Mouse (Mus musculus) kidney, embryonic 16.5 days (tissue): ENCODE results near the gene Vps13a. TPM values are rescaled to one million over a fixed set of nuclear protein-coding genes. Genes with fewer than 3 reads are reported as not detected.
"Not testable (repeated sequence)": the region's sequence is repeated elsewhere in the genome, so short reads cannot be mapped to it uniquely, and the experiment has no call there.

Experiments
- ATAC-seq: fragments of 200-750 bp; cut with Nextera tagmentation; 2 replicates; pipeline ENCODE4 v1.8.0; 2017; ENCODE audit warnings: moderate TSS enrichment; ENCODE audit not compliant: low FRiP score, low TSS enrichment
- H3K27ac ChIP-seq: fragments of 300-500 bp; sonication (generic); 2 replicates; pipeline ENCODE4 v1.5.1; 2014; ENCODE audit warnings: low read length
- H3K27me3 ChIP-seq: fragments of 300-500 bp; sonication (generic); 2 replicates; pipeline ENCODE4 v1.6.1; 2014; ENCODE audit warnings: low read length, control low read depth, mixed read lengths; ENCODE audit not compliant: insufficient read depth
- H3K36me3 ChIP-seq: fragments of 300-500 bp; sonication (generic); 2 replicates; pipeline ENCODE4 v1.6.1; 2014; ENCODE audit warnings: low read length, control low read depth, mixed read lengths; ENCODE audit not compliant: insufficient read depth
- H3K4me1 ChIP-seq: fragments of 300-500 bp; sonication (generic); 2 replicates; pipeline ENCODE4 v1.6.1; 2014; ENCODE audit warnings: low read length, control low read depth, mixed read lengths; ENCODE audit not compliant: insufficient read depth
- H3K4me2 ChIP-seq: fragments of 300-500 bp; sonication (generic); replicated peaks from 2 replicates; pipeline ENCODE4 v1.6.1; 2014; ENCODE audit warnings: low read depth, low read length
- H3K4me3 ChIP-seq: fragments of 300-500 bp; sonication (generic); 2 replicates; pipeline ENCODE4 v1.5.1; 2014; ENCODE audit warnings: mild to moderate bottlenecking, low read length
- H3K9ac ChIP-seq: fragments of 300-500 bp; sonication (generic); replicated peaks from 2 replicates; pipeline ENCODE4 v1.6.1; 2014; ENCODE audit warnings: low read length
- H3K9me3 ChIP-seq: fragments of 300-500 bp; sonication (generic); 2 replicates; pipeline ENCODE4 v1.6.1; 2016; ENCODE audit warnings: low read length, control low read depth
- WGBS: fragments of 180-500 bp; shearing (Covaris S2); extraction: QIAGEN DNeasy Blood & Tissue Kit; methylation state at CpG from one replicate; pipeline ENCODE4 v1.1.7; 2014; 5-methylcytosine and 5-hydroxymethylcytosine counted together
- polyA plus RNA-seq: library from polyadenylated mRNA; unstranded; fragments of >200 nt; fragmentation: Nextera tagmentation; extraction: Ambion mirVana; gene quantifications from 2 replicates; pipeline ENCODE4 v1.2.1, GENCODE M21; 2015

Vps13a gene
- polyA plus RNA-seq, 1 experiment from 2014 or later = 7.8 TPM

DNA sequence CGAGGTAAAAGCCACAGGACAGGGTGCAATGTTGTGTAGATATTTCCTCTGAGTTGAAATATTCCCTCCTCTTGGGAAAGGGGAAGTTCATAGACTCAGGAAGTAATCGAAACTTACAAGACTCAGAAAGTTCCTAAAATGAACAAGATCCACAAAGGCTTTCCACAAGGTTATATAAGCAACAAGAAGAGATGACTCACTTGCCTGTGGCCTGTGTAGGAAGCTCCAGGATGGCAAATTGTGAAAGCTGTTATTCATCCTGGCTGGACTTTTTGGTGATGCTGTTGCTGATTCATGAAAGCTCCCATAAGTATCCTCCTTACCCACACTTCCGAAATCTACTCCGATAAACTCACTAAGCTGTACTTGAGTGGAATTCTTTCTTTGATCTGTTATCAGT lies 17.2 kb upstream of the Vps13a start:
- H3K27me3 ChIP-seq = no peaks in the 10 kb centered on the region
- no peaks in the 10 kb centered on the region for H3K9me3 ChIP-seq
- no peak for ATAC-seq
- H3K36me3 ChIP-seq = no peaks in the 10 kb centered on the region
- no peak overlapping the region for H3K9ac ChIP-seq
- no peaks in the 10 kb centered on the region for H3K4me1 ChIP-seq
- H3K27ac ChIP-seq = no peak overlapping the region
- H3K4me2 ChIP-seq = no peak overlapping the region
- 82% methylated on average over 4 of the region's 4 CpGs for WGBS
- H3K4me3 ChIP-seq = no peak overlapping the region

DNA sequence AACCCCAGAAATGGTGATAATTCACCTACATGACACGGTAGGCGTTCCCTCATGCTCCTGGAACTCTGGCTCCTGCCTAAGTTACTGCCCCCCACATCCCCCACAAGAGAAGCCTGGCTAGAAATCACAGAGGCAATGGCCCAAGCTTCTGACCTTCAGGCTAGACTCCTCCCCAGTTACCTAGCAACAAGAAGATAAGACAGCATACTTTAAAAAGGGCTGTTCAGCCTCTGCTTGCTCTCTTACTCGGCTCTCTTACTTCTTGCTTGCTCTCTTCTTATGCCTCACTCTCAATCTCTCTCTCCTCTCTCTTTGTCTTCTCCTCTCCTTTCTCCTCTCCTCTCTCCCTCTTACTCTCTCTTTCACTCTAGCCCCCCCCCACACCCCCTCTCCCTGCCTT lies 13.8 kb upstream of the Vps13a start:
- ATAC-seq, H3K36me3 ChIP-seq, H3K9ac ChIP-seq, H3K4me2 ChIP-seq, H3K9me3 ChIP-seq, H3K27me3 ChIP-seq, H3K27ac ChIP-seq, H3K4me1 ChIP-seq, H3K4me3 ChIP-seq: not testable (repeated sequence)
- WGBS = 67% methylated on average over 3 of the region's 3 CpGs

DNA sequence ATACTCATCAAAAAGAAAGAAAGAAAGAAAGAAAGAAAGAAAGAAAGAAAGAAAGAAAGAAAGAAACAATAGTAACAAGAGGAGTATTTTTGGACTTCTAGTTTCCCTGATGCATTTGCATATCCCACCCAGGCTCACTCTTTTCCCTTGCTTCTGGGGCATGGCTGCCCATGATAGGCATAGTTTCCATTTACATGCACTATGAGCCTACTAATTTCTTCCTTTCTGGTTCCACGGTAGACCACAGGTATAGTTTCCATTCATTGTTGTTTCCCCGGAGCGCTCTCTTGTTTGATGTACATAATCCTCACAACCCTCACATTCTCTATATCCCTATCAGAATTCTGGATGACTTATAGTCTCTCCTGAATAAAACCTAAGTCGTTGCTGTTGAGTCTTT lies 9.2 kb upstream of the Vps13a start:
- H3K27ac ChIP-seq = no peak overlapping the region
- no peak for ATAC-seq
- no peak overlapping the region for H3K9ac ChIP-seq
- no peak overlapping the region for H3K4me2 ChIP-seq
- H3K27me3 ChIP-seq = no peaks in the 10 kb centered on the region
- no peaks in the 10 kb centered on the region for H3K36me3 ChIP-seq
- no peak overlapping the region for H3K4me3 ChIP-seq
- no peaks in the 10 kb centered on the region for H3K4me1 ChIP-seq
- WGBS = 82% methylated on average over 4 of the region's 4 CpGs
- H3K9me3 ChIP-seq = no peaks in the 10 kb centered on the region

DNA sequence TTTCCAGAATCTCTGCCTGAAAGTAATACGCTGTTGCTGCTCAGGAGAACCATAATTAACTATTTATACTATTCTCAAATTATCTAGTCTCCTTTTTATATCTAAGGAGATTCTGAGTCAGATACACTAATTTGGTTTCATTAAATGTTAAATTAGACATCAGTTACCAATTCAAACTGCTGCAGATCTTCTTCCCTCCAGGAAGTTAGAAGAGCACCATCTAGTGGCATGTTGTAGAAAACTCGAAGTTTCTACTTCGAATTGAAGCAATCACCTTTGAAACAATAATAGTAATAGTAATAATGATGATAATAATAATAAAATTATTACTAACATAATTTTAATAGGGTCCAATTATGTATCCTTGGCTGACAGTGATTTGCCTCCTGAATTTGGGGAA lies 4.1 kb upstream of the Vps13a start:
- Histone ChIP-seq H3K4me3 (no peak overlapping the region), H3K9ac (no peak overlapping the region), H3K4me1 (peaks cover 7% of the 10 kb centered on the region), H3K27ac (no peak overlapping the region), H3K9me3 (no peaks in the 10 kb centered on the region), H3K36me3 (no peaks in the 10 kb centered on the region), H3K4me2 (no peak overlapping the region), H3K27me3 (peaks cover 13% of the 10 kb centered on the region)
- no peak for ATAC-seq
- 21% methylated on average over 3 of the region's 3 CpGs for WGBS

DNA sequence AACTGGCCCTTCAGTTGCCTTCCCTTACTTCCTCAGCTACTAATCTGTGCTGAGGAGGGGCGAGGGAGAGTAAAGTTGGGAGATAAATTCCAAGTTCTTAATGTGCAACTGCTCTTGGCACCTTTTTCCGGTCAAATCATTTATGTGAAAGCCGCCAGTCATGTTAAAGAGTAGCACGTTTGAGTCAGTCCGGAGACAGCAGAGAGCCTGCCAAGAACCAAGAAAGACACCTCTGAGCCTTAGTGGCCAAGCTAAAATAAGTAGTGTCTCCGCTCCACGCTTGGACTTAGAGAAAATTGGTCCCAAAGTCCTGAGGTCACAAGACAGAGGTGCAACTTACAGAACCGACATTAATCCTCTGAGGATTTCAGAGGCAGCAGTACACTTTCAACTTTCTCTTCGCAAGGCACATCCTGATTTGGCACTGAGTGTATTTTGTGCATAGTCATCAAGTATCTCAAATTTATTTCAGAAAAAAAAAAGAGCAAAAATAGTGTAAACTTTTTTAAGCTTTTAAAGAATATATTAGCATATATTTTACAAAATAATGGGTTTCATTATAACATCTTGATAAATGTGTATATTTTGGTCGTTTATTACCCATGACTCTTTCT lies 780 bp upstream of the Vps13a start:
- H3K9me3 ChIP-seq = no peaks in the 10 kb centered on the region
- peak overlapping the region; percentile 50 for H3K9ac ChIP-seq
- 0 out of 2 replicates have a peak, but pooled peaks have one; percentile 2 for ATAC-seq
- H3K27ac ChIP-seq = no peak overlapping the region
- no peaks in the 10 kb centered on the region for H3K36me3 ChIP-seq
- H3K4me2 ChIP-seq = peak overlapping the region; percentile 96
- peak overlapping the region; percentile 73 for H3K4me3 ChIP-seq
- H3K4me1 ChIP-seq = peaks cover 15% of the 10 kb centered on the region
- WGBS = 12% methylated on average over 10 of the region's 10 CpGs
- H3K27me3 ChIP-seq = peaks cover 13% of the 10 kb centered on the region

DNA sequence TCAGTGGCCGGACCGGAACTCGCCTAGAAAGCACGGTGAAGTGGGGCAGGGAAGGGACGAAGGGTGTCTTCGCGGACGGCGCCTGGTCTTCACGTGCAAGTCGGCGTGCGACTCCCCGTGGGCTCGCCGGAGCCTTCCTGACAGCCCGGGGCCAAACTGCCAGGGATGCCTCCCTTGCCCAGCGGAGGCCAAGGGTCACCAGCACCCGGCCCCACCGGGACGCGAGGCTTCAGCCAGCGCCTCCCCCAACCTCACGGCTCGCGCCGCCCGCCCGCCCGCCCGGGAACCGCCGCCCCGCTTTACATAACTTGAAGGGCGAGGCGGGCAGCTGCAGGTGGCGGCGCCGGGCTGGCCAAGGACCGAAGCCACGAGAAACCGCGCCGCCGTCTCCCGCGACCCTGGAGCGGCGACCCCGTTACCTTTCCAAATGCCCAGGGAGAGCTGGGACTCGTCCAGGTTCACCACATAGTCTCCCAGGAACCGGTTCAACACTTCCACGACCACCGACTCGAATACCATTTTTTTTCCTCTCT lies 416 bp downstream of the Vps13a start:
- peak; percentile 71 for ATAC-seq
- WGBS = under 1% methylated on average over 55 of the region's 55 CpGs
- Histone ChIP-seq H3K27me3 (peaks cover 13% of the 10 kb centered on the region), H3K4me2 (peak overlapping the region; percentile 96), H3K36me3 (no peaks in the 10 kb centered on the region), H3K27ac (no peak overlapping the region), H3K4me1 (peaks cover 15% of the 10 kb centered on the region), H3K9me3 (no peaks in the 10 kb centered on the region), H3K9ac (peak overlapping the region; percentile 74), H3K4me3 (peak overlapping the region; percentile 73)

DNA sequence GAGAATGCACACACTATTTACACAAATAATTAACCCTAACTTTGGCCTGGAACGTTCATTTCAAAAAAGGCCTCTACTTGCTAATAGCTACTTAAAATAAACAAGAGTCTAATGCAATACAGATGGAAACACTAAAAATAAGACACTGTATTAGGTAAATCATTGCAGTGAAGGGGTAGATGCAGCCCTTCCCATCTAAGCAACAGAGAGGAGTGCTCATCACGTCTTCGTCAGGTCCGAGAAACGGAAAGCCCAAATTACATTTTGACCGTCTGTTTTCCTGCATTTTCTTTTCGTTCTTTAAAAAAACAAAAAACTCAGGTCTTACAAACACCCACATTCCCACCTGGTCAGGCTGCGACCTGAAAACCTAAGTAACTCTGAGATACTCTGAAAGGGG lies 947 bp downstream of the Vps13a start:
- WGBS = 17% methylated on average over 8 of the region's 8 CpGs
- Histone ChIP-seq H3K9me3 (no peaks in the 10 kb centered on the region), H3K4me3 (peak overlapping the region; percentile 73), H3K4me2 (peak overlapping the region; percentile 96), H3K4me1 (peaks cover 15% of the 10 kb centered on the region), H3K27ac (no peak overlapping the region), H3K36me3 (no peaks in the 10 kb centered on the region), H3K9ac (peak overlapping the region; percentile 74), H3K27me3 (peaks cover 13% of the 10 kb centered on the region)
- no peak for ATAC-seq

DNA sequence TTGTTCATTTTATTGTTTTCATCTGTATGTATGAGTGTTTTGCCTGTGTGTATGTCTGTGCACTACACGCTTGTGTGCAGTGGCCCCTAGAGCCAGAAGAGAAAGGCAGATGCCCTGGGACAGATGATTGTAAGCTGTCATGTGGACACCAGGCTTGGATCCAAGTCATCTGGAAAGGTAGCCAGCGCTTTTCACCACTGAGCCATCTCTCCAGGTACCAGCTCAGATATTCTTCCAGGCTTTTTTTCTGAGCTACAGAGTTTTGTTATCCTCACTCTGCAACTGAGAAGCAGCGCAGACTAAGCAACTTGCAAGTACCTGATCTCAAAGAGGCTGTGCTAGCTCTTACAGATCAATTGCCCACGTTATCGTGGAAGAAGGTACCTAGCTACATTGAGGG lies 1.5 kb downstream of the Vps13a start:
- peaks cover 15% of the 10 kb centered on the region for H3K4me1 ChIP-seq
- 75% methylated on average over 5 of the region's 5 CpGs for WGBS
- peaks cover 11% of the 10 kb centered on the region for H3K27me3 ChIP-seq
- H3K9me3 ChIP-seq = no peaks in the 10 kb centered on the region
- H3K4me2 ChIP-seq = no peak overlapping the region
- no peaks in the 10 kb centered on the region for H3K36me3 ChIP-seq
- H3K4me3 ChIP-seq = no peak overlapping the region; the same call in 1 of the 2 replicates
- no peak overlapping the region for H3K9ac ChIP-seq
- H3K27ac ChIP-seq = no peak overlapping the region
- no peak for ATAC-seq

DNA sequence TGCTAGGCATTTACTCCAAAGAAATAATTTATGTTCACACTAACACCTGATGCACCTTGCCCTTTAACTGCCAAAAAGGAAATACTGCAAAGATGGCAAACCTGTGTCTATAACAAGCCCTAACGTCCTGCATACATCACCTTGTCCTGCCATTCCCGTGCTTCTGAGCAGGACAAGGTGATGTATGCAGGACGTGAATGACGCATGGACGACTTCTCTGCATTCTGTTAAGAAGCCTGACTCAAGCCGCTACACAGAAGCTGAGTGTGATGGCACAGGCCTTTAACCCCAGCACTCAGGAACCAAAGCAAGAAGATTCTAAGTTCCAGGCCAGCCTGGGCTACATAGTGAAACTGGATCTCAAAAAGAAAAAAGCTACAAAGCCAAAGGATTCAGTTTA lies 2.2 kb downstream of the Vps13a start:
- no peak overlapping the region for H3K27ac ChIP-seq
- no peaks in the 10 kb centered on the region for H3K9me3 ChIP-seq
- no peak overlapping the region for H3K4me2 ChIP-seq
- H3K9ac ChIP-seq = no peak overlapping the region
- H3K4me1 ChIP-seq = peaks cover 15% of the 10 kb centered on the region
- H3K27me3 ChIP-seq = peaks cover 10% of the 10 kb centered on the region
- WGBS = 70% methylated on average over 6 of the region's 6 CpGs
- ATAC-seq = no peak
- no peaks in the 10 kb centered on the region for H3K36me3 ChIP-seq
- no peak overlapping the region for H3K4me3 ChIP-seq

DNA sequence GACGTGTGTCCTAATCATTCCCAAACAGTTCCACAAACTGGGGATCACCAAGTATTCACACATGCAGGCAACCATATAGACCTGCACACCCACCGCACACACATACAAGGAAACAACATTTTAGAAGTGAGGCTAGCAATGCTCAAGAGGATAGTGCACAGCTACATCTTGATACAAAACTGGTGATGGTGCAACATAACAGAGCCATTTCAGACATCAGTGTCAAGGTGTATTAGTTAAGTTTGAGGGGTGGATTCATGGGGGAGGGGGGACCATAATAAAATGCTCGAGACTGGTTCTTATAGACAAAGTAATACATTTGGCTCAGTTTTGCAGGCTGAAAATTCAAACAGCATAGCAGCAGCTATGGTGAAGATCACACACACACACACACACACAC lies 2.8 kb downstream of the Vps13a start:
- Histone ChIP-seq H3K9ac (no peak overlapping the region), H3K36me3 (no peaks in the 10 kb centered on the region), H3K4me3 (no peak overlapping the region), H3K4me2 (no peak overlapping the region), H3K9me3 (no peaks in the 10 kb centered on the region), H3K4me1 (peaks cover 15% of the 10 kb centered on the region), H3K27me3 (peaks cover 10% of the 10 kb centered on the region), H3K27ac (no peak overlapping the region)
- no peak for ATAC-seq
- 79% methylated on average over 3 of the region's 3 CpGs for WGBS
